In genomic region chr17:28621381-28622299, GRCm38 (mm10) we compare ENCODE assay signal across 8 mouse cellular contexts. TPM values are rescaled to one million over a fixed set of nuclear protein-coding genes. Genes with fewer than 3 reads are reported as not detected.
DNase-seq lines count a peak whose midpoint lies in the region; ATAC-seq and TF ChIP-seq lines count a peak whose summit lies in the region.

No protein-coding gene starts in this region.

- no peaks in the 10 kb centered on the region for H3K27me3 ChIP-seq in heart, embryonic 16.5 days (ENCODE audit: control insufficient read depth, insufficient read depth, low read length)
- no peaks in the 10 kb centered on the region for H3K27me3 ChIP-seq in liver, postnatal 0 days (ENCODE audit: insufficient read depth, low read length)
- H3K27me3 ChIP-seq in neural tube, embryonic 13.5 days: no peaks in the 10 kb centered on the region

- WGBS in heart, embryonic 16.5 days: under 1% methylated on average over 77 of the region's 78 CpGs
- under 1% methylated on average over 67 of the region's 78 CpGs for WGBS in liver, postnatal 0 days (ENCODE audit: insufficient replicate concordance)
- under 1% methylated on average over 68 of the region's 78 CpGs for WGBS in neural tube, embryonic 13.5 days

- DNase-seq in CD4-positive helper T cell, adult 2 months (ENCODE audit: low read depth, low spot score): peak; percentile 80
- peak; percentile 65 for DNase-seq in adrenal gland, postnatal 25 days
- peak; percentile 68 to 88 for DNase-seq in kidney, postnatal 25 days
- DNase-seq in liver, postnatal 0 days: peak; percentile 73
- peak; percentile 59 for DNase-seq in testis, postnatal 14 days (ENCODE audit: low spot score)

- peak overlapping the region; percentile 72 for H3K4me2 ChIP-seq in heart, embryonic 16.5 days (ENCODE audit: low read depth, low read length)
- peak overlapping the region; percentile 83 for H3K4me2 ChIP-seq in liver, postnatal 0 days (ENCODE audit: low read depth, low read length)
- H3K4me2 ChIP-seq in neural tube, embryonic 13.5 days: peak overlapping the region; percentile 94

- peak overlapping the region; percentile 98 for H3K9ac ChIP-seq in heart, embryonic 16.5 days (ENCODE audit: low read length)
- H3K9ac ChIP-seq in liver, postnatal 0 days (replicated peaks): peak overlapping the region; percentile 95
- H3K9ac ChIP-seq in neural tube, embryonic 13.5 days: peak overlapping the region; percentile 99

- peak; percentile 39 for ATAC-seq in erythroid progenitor cell, adult 5-6 weeks (replicated peaks; ENCODE audit: low FRiP score, poor library complexity, severe bottlenecking)
- peak; percentile 71 for ATAC-seq in heart, embryonic 16.5 days (replicated peaks; ENCODE audit: extremely low read depth, insufficient read depth, low FRiP score)
- ATAC-seq in liver, postnatal 0 days: peak; percentile 71
- peak; percentile 77 for ATAC-seq in neural tube, embryonic 13.5 days (ENCODE audit: low read depth)

- TF ChIP-seq EP300 in liver, postnatal 0 days (IDR thresholded peaks at IDR 0.05; ENCODE audit: low read depth): no peak

- TF ChIP-seq CTCF in liver, postnatal 0 days (IDR thresholded peaks at IDR 0.05; ENCODE audit: low read depth): no peak

- H3K36me3 ChIP-seq in heart, embryonic 16.5 days (ENCODE audit: control insufficient read depth, insufficient read depth): 0 out of 2 replicates have a peak, but pooled peaks cover 6% of the 10 kb centered on the region
- H3K36me3 ChIP-seq in liver, postnatal 0 days (replicated peaks; ENCODE audit: insufficient read depth, low read length): peaks cover 6% of the 10 kb centered on the region; the same call in 1 of the 2 replicates
- H3K36me3 ChIP-seq in neural tube, embryonic 13.5 days: peaks cover 13% of the 10 kb centered on the region; the same call in 1 of the 2 replicates

- peak overlapping the region; percentile 84 for H3K27ac ChIP-seq in heart, embryonic 16.5 days (ENCODE audit: low read length)
- H3K27ac ChIP-seq in liver, postnatal 0 days (ENCODE audit: low read depth): peak overlapping the region; percentile 87
- peak overlapping the region; percentile 92 for H3K27ac ChIP-seq in neural tube, embryonic 13.5 days (replicated peaks)

- peak overlapping the region; percentile 99 for H3K4me3 ChIP-seq in heart, embryonic 16.5 days (ENCODE audit: low read length)
- peak overlapping the region; percentile 93 for H3K4me3 ChIP-seq in liver, postnatal 0 days (ENCODE audit: low read depth, low read length)
- peak overlapping the region; percentile 99 for H3K4me3 ChIP-seq in neural tube, embryonic 13.5 days

- peaks cover 15% of the 10 kb centered on the region for H3K4me1 ChIP-seq in heart, embryonic 16.5 days (ENCODE audit: control insufficient read depth, insufficient read depth, low read length)
- H3K4me1 ChIP-seq in liver, postnatal 0 days (ENCODE audit: insufficient read depth): peaks cover 32% of the 10 kb centered on the region
- peaks cover 40% of the 10 kb centered on the region for H3K4me1 ChIP-seq in neural tube, embryonic 13.5 days (replicated peaks)

- H3K9me3 ChIP-seq in heart, embryonic 16.5 days (replicated peaks; ENCODE audit: control insufficient read depth, low read length): no peaks in the 10 kb centered on the region
- no peaks in the 10 kb centered on the region for H3K9me3 ChIP-seq in liver, postnatal 0 days (ENCODE audit: low read length)
- no peaks in the 10 kb centered on the region for H3K9me3 ChIP-seq in neural tube, embryonic 13.5 days

RNA-seq across cellular contexts. Expression of gene Srpk1, which starts 0.9 kb away (rescaled TPM):
- 60.9 and 76.5 TPM in 2 replicates for total RNA-seq in adrenal gland, postnatal 25 days (2021)
- total RNA-seq in erythroid progenitor cell, adult 5-6 weeks (2015; ENCODE audit: low replicate concordance): 14.7 and 15.1 TPM in 2 replicates
- 23.9 and 36.2 TPM in 2 replicates for total RNA-seq in erythroid progenitor cell, adult 5-6 weeks (2017; ENCODE audit: low replicate concordance)
- polyA plus RNA-seq in heart, embryonic 16.5 days (2015; fragmentation: Nextera tagmentation; extraction: Ambion mirVana): 44.3 and 44.9 TPM in 2 replicates
- 20.9 and 21.7 TPM in 2 replicates for polyA plus RNA-seq in liver, postnatal 0 days (2015; fragmentation: Nextera tagmentation; extraction: Ambion mirVana)
- polyA plus RNA-seq in neural tube, embryonic 13.5 days (2015; fragmentation: Nextera tagmentation; extraction: Ambion mirVana): 91.2 and 106 TPM in 2 replicates

RNA-seq across cellular contexts. Expression of gene Lhfpl5, which starts 46.2 kb away (rescaled TPM):
- 1.9 and 2.2 TPM in 2 replicates for total RNA-seq in adrenal gland, postnatal 25 days (2021)
- not detected in 2 replicates for total RNA-seq in erythroid progenitor cell, adult 5-6 weeks (2015; ENCODE audit: low replicate concordance)
- total RNA-seq in erythroid progenitor cell, adult 5-6 weeks (2017; ENCODE audit: low replicate concordance): not detected in 2 replicates
- polyA plus RNA-seq in heart, embryonic 16.5 days (2015; fragmentation: Nextera tagmentation; extraction: Ambion mirVana): 0.14 and 0.39 TPM in 2 replicates
- not detected in 2 replicates for polyA plus RNA-seq in liver, postnatal 0 days (2015; fragmentation: Nextera tagmentation; extraction: Ambion mirVana)
- polyA plus RNA-seq in neural tube, embryonic 13.5 days (2015; fragmentation: Nextera tagmentation; extraction: Ambion mirVana): 7.9 and 8.2 TPM in 2 replicates

Comparison
In these comparisons a context has a peak if more than half of its experiments do, and no peak if none do; other contexts are left out.
1. Peak in every context shown above with its lines: DNase-seq, ATAC-seq, H3K4me3 ChIP-seq and H3K27ac ChIP-seq.